Mouse (Mus musculus) bone marrow, adult 2 months (tissue): Measurements from ENCODE around the gene Ptov1.

Experiments
- CTCF ChIP-seq: fragments of 200-500 bp; IDR thresholded peaks from 2 replicates; pipeline ENCODE4 v1.5.1; 2011; ENCODE audit warnings: low read length, control low read depth; ENCODE audit not compliant: control insufficient read depth, insufficient read depth
- POLR2A ChIP-seq: fragments of 200-500 bp; IDR thresholded peaks from 2 replicates; pipeline ENCODE4 v1.6.1; 2011; ENCODE audit warnings: low read depth, mild to moderate bottlenecking, control low read depth, low read length, borderline replicate concordance; ENCODE audit not compliant: control insufficient read depth

DNA sequence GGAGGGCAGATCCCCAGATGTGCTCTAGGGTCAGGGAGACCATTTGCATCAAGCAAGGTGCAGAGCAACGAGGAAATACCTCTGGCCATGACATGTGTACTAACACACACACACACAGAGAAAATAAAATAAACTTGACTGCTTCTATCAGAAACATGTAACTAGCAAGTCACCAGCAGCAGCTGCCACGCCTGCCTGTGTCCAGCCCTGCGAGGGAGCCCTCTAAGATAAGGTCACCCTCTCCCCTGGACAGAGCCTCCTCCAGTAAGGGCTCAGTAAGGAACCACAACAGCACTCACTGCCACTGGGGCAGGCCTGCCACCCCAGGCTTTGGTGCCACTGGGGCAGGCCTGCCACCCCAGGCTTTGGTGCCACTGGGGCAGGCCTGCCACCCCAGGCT is 48.6 kb upstream of the Ptov1 start:
- TF ChIP-seq CTCF, result no peak
- TF ChIP-seq POLR2A, result no peak
